Mouse (Mus musculus): ENCODE data around the gene Acad10.

Acad10 gene

GRCm38 (mm10) chr5:121586400-121587039 is 73.8 kb downstream of the Acad10 start:
- TF ChIP-seq GATA4 (IDR thresholded peaks at IDR 0.05; ENCODE audit: insufficient replicate concordance, low read length), result peak; percentile 60; the same call in 1 of the 2 replicates

DNA sequence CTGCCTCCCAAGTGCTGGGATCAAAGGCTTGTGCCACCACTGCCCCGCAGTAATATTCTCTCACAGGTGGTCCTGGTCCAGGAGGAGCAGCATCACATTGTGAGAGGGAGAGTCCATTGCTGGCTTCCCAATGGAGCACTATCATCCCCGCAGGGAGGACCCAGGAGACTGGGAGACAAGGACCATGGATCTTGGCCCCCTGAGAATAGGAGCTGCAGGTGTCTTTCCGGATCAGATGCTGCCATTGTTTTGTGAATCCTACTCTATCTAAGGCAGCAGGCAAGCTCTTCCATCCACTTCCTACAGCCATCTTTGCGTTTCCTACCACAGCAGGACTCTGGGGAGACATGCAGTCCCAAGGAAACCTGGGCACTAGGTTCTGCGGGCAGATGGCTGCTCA is 74.6 kb downstream of the Acad10 start:
- no peak for TF ChIP-seq GATA4 (IDR thresholded peaks at IDR 0.05; ENCODE audit: insufficient replicate concordance, low read length)

DNA sequence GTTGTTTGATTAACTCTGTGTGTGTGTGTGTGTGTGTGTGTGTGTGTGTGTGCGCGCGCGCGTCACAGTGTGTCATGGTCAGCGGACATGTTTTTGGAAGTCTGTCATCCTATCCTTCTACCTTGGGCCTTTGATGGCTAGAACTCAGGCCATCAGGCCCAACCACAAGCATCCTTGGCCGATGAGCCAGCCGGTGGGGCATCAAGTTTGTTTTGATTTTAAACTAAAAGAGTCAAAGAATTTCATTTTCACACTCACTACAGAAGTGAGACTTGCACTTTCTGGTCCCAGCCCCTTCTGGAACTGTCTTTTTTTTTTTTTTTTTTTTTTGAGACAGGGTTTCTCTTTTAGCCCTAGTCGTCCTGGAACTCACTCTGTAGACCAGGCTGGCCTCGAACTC is 75.3 kb downstream of the Acad10 start:
- TF ChIP-seq GATA4 (IDR thresholded peaks at IDR 0.05; ENCODE audit: insufficient replicate concordance, low read length), result no peak

DNA sequence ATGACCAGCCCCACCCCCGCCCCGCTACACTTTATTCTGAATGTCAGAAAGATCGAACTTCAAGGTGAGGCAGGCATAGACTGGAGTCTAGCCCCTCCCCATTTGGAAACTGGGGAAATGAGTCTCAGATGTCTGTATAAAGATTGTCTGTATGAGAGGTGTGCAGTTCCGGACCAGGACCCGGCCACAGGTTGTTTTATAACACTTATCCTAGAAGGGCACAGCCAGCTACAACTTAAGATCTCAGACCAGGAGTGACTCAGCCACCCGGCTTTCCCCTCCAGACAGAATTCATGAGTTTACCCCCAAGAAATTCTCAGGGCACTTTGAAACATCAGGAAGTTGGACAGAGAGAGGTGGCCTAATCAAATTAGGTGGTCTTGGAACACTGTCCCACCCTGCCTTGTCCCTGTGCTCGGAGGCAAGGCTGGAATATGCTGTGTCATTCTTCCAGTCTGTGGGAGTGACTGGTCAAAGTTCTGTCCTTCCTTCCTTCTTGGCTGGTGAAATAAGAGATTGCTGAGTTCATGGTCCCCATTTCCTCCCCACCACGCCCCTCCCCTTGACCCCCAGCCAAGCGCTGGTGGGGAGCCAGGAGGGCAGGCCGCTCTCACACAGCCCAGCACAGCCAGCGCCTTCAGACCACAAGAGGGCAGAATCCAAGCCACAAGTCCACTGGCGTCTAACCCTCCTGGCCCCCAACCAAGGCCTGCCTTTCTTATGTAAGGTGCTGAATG is 76.4 kb downstream of the Acad10 start:
- TF ChIP-seq GATA4 (IDR thresholded peaks at IDR 0.05; ENCODE audit: insufficient replicate concordance, low read length), result peak; percentile 93; the same call in 1 of the 2 replicates

DNA sequence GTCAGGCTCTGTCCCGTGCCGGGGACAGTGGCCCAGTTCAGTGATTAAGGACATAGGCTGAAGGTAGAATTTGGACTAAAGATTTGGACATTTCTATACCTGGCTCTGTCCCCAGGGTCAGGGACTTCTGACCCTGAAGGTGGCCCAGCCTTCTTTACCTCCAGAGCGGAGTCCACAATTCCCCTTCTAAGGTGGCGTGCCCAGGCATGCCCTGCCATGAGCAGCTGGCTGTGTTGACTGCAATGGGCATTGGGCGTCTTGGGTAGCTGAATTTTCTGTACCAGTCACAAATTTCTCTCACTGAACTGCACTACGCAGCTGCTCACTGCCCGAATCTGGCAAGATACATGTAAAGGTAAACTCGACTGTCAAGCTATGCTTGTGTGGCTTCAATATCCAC is 78.4 kb downstream of the Acad10 start:
- TF ChIP-seq GATA4 (IDR thresholded peaks at IDR 0.05; ENCODE audit: insufficient replicate concordance, low read length), result no peak

GRCm38 (mm10) chr5:121576927-121577488 is 83.3 kb downstream of the Acad10 start:
- no peak for TF ChIP-seq GATA4 (IDR thresholded peaks at IDR 0.05; ENCODE audit: insufficient replicate concordance, low read length)

DNA sequence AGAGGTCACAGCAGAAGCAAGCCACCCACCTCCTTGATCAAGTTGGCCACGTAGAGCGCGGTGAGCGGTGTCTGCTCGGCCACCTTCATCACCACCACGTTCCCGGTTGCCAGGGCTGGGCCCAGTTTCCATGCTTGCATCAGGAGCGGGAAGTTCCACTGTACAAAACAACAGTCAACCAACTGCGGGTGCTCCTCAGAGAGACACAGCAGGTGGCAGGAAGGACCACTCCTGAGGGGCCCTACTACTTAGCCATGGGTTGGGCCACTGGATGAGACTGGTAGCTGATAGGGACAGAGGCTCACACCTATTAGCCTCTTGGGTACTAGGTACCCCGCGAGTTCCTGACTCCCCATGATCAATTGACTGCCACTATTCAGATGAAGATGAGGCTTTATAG is 84.4 kb downstream of the Acad10 start:
- TF ChIP-seq GATA4 (IDR thresholded peaks at IDR 0.05; ENCODE audit: insufficient replicate concordance, low read length), result no peak

DNA sequence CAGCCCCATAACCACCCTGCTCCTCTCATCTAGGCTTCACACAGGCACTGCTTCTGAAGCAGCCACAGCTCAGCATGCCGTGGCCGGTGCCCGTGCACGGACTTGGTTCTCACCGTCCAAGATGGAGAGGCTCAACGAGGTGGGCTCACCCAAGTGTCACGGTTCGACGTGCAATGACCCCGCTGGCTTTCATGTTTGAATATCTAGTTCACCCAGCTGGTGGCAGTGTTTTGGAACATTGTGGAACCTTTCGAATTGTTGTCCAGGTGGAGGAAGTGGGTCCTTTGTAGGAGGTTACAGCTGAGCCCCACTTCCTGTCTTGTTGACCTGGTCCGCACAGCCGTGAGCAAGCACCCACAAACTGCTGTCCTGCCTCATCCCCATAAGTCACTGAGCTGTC is 86.2 kb downstream of the Acad10 start:
- no peak for TF ChIP-seq GATA4 (IDR thresholded peaks at IDR 0.05; ENCODE audit: insufficient replicate concordance, low read length)
